ENCODE assay signal across 10 mouse cellular contexts in the genomic region with DNA sequence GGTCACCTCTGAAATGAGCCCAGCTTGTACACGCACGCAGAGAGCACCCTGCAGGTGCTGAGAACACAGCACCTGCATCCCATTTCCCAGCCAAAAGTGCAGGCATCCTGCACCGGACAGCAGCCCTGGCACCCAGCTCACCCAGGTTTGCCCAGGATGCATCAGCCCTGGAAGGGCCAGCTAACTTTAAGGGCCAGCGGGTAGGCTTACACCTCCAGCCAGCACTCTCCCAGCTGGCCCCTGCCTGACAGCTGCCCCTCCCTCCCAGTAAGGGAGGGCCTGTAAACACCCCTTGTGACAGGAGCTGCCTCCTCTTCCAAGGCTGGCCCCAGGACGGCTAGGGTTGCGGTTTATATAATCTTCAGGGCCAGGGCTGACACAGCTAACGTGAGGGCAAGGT. TPM values are rescaled to one million over a fixed set of nuclear protein-coding genes. Genes with fewer than 3 reads are reported as not detected.
DNase-seq lines count a peak whose midpoint lies in the region; ATAC-seq and TF ChIP-seq lines count a peak whose summit lies in the region.
"Had no signal": no experiment of that assay in that cellular context is flagged by ENCODE, and none has a peak within 500 bp of the region (broad histone marks: within the 10 kb centered on the region; RNA-seq: fewer than 3 reads in every experiment).

No protein-coding gene starts in this region.

- peaks cover 72% of the 10 kb centered on the region for H3K27me3 ChIP-seq in limb, embryonic 12.5 days
- peaks cover 84% of the 10 kb centered on the region for H3K27me3 ChIP-seq in liver, embryonic 12.5 days (replicated peaks)

- no peak for ATAC-seq in limb, embryonic 12.5 days (ENCODE audit: insufficient number of reproducible peaks, insufficient read depth, low FRiP score, low TSS enrichment, low read depth)
- no peak for ATAC-seq in liver, embryonic 12.5 days

- peak; percentile 43 for DNase-seq in retina, postnatal 1 day
- no peak for DNase-seq in retina, embryonic 14.5 days (ENCODE audit: low spot score)
- DNase-seq in gastrocnemius, adult 2 months: peak; percentile 91
- no peak for DNase-seq in urinary bladder, postnatal 25 days (ENCODE audit: low spot score)
- no peak for DNase-seq in adrenal gland, adult 2 months
- DNase-seq: kidney, adult 8-10 months had no signal

- peak overlapping the region; percentile 94 for H3K4me3 ChIP-seq in gastrocnemius, adult 2 months
- 0 out of 2 replicates have a peak overlapping the region, but pooled peaks have one; percentile 1 for H3K4me3 ChIP-seq in limb, embryonic 12.5 days (replicated peaks)
- H3K4me3 ChIP-seq in liver, embryonic 12.5 days: no peak overlapping the region

- H3K36me3 ChIP-seq in limb, embryonic 12.5 days: no peaks in the 10 kb centered on the region
- no peaks in the 10 kb centered on the region for H3K36me3 ChIP-seq in liver, embryonic 12.5 days
- H3K36me3 ChIP-seq: lung, embryonic 15.5 days had no signal

- 34% methylated on average over 7 of the region's 7 CpGs for WGBS in limb, embryonic 12.5 days
- WGBS in liver, embryonic 12.5 days (ENCODE audit: insufficient replicate concordance): 27% methylated on average over 7 of the region's 7 CpGs

- no peak overlapping the region for H3K9ac ChIP-seq in limb, embryonic 12.5 days (replicated peaks)
- no peak overlapping the region for H3K9ac ChIP-seq in liver, embryonic 12.5 days
- H3K9ac ChIP-seq: lung, embryonic 15.5 days had no signal

- intact Hi-C loops in gastrocnemius, adult 2 months (cut with DNase I): loop anchor here (2.0 kb wide), 1 partner anchor 17 kb away; no protein-coding TSS in a partner anchor

- H3K9me3 ChIP-seq in limb, embryonic 12.5 days: no peaks in the 10 kb centered on the region
- no peaks in the 10 kb centered on the region for H3K9me3 ChIP-seq in liver, embryonic 12.5 days (replicated peaks)
- H3K9me3 ChIP-seq: lung, embryonic 15.5 days had no signal

- peaks cover 25% of the 10 kb centered on the region for H3K4me1 ChIP-seq in limb, embryonic 12.5 days (replicated peaks)
- peaks cover 18% of the 10 kb centered on the region; the same call in 1 of the 2 replicates for H3K4me1 ChIP-seq in liver, embryonic 12.5 days

- no peak for TF ChIP-seq CTCF in gastrocnemius, adult 2 months (IDR thresholded peaks at IDR 0.05)

- H3K4me2 ChIP-seq in limb, embryonic 12.5 days: 0 out of 2 replicates have a peak overlapping the region, but pooled peaks have one; percentile 15
- no peak overlapping the region for H3K4me2 ChIP-seq in liver, embryonic 12.5 days

- peak overlapping the region; percentile 94 for H3K27ac ChIP-seq in gastrocnemius, adult 2 months
- H3K27ac ChIP-seq in limb, embryonic 12.5 days: no peak overlapping the region
- H3K27ac ChIP-seq in liver, embryonic 12.5 days: no peak overlapping the region
- H3K27ac ChIP-seq: lung, embryonic 15.5 days had no signal

RNA-seq across cellular contexts. Expression of gene Wnk2, which starts 2.4 kb away (rescaled TPM):
- 10 to 100 TPM; 58.9 to 99.2 TPM for total RNA-seq in gastrocnemius, adult 2 months (2021)
- 1.3 and 1.6 TPM in 2 replicates for polyA plus RNA-seq in limb, embryonic 12.5 days (2016; fragmentation: Nextera tagmentation; extraction: Ambion mirVana)
- polyA plus RNA-seq in liver, embryonic 12.5 days (2016; fragmentation: Nextera tagmentation; extraction: Ambion mirVana): 0.11 and 0.14 TPM in 2 replicates
- 1 to 10 TPM; 2.5 to 3.2 TPM for total RNA-seq in adrenal gland, adult 2 months (2021)
- polyA plus RNA-seq in adrenal gland, adult 2 months (2012; rRNA removed): 4.2 and 4.5 TPM in 2 replicates
- total RNA-seq: common myeloid progenitor, adult 5-6 weeks had no signal

RNA-seq across cellular contexts. Expression of gene Ninj1, which starts 41.9 kb away (rescaled TPM):
- 10 to 100 TPM; 17.2 to 18.7 TPM for total RNA-seq in gastrocnemius, adult 2 months (2021)
- polyA plus RNA-seq in limb, embryonic 12.5 days (2016; fragmentation: Nextera tagmentation; extraction: Ambion mirVana): 31.4 and 35.3 TPM in 2 replicates
- 41.5 and 42.6 TPM in 2 replicates for polyA plus RNA-seq in liver, embryonic 12.5 days (2016; fragmentation: Nextera tagmentation; extraction: Ambion mirVana)
- 10 to 100 TPM; 64.9 to 66.3 TPM for total RNA-seq in adrenal gland, adult 2 months (2021)
- 184 and 303 TPM in 2 replicates for polyA plus RNA-seq in adrenal gland, adult 2 months (2012; rRNA removed)

Comparison
In these comparisons a context has a peak if more than half of its experiments do, and no peak if none do; other contexts are left out.
1. DNase-seq: peak in retina, postnatal 1 day (single experiment) and gastrocnemius, adult 2 months (single experiment); none in retina, embryonic 14.5 days (single experiment), urinary bladder, postnatal 25 days (single experiment) and adrenal gland, adult 2 months (single experiment).